Mouse (Mus musculus) megakaryocyte, embryonic 14.5 days (primary cell): ENCODE measurements around the gene Sp140.
"Not testable (repeated sequence)": the region's sequence is repeated elsewhere in the genome, so short reads cannot be mapped to it uniquely, and the experiment has no call there.

Experiments used
- FLI1 ChIP-seq: IDR thresholded peaks from 2 replicates; pipeline ENCODE4 v1.6.1; 2012; ENCODE audit warnings: low read length, inconsistent platforms, mixed read lengths
- GATA1 ChIP-seq: IDR thresholded peaks from 3 replicates; pipeline ENCODE4 v1.6.1; 2012; ENCODE audit warnings: mixed read lengths, low read length, inconsistent platforms, borderline replicate concordance

- TF ChIP-seq GATA1, FLI1: not testable (repeated sequence)
Observed at GRCm38 (mm10) chr1:85588697-85589096, 11.5 kb upstream of the Sp140 start.
